Mouse (Mus musculus) gastrocnemius, postnatal 25 days (tissue): ENCODE data around the gene Slc44a4. TPM values are rescaled to one million over a fixed set of nuclear protein-coding genes. Genes with fewer than 3 reads are reported as not detected.
A peak's percentile ranks its signal among the peaks of the same experiment; 100 is the strongest.
"Not testable (repeated sequence)": the region's sequence is repeated elsewhere in the genome, so short reads cannot be mapped to it uniquely, and the experiment has no call there.

ENCODE experiments used
- DNase-seq: peaks from one replicate; pipeline ENCODE4 v3.0.0; 2022
- total RNA-seq, 2 experiments: library from RNA; stranded (reverse); gene quantifications; 1 replicate in 1 of 2; 2 replicates in 1 of 2; pipeline ENCODE4 v1.2.3; 2021

The Slc44a4 gene
- total RNA-seq, 2 experiments from 2014 or later = not detected

DNA sequence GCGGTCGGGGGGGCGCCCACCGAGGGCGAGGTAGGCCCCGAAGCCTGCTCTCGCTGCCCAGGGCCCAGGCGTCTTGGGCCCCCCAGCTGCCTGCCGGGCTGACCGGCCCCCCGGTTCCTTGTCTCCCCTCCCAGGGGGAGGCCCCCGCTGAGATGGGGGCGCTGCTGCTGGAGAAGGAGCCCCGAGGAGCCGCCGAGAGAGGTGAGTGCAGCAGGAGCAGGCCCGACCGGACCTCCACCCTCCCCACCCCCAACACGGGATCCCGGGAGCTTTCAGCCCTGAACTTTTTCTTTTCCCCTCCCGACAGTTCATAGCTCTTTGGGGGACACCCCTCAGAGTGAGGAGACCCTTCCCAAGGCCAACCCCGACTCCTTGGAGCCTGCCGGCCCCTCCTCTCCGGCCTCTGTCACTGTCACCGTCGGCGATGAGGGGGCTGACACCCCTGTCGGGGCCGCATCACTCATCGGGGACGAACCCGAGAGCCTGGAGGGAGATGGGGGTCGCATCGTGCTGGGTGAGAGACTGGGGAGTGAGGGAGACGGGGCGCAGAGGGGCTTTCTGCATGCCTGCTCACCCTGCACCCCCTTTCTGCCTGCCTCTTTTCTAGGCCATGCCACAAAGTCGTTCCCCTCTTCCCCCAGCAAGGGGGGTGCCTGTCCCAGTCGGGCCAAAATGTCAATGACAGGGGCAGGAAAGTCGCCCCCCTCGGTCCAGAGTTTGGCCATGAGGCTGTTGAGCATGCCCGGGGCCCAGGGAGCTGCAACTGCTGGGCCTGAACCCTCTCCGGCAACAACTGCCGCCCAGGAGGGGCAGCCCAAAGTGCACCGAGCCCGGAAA, 15.0 kb upstream of the Slc44a4 start:
- DNase-seq = peak; percentile 61

- no peak for DNase-seq
Measured at GRCm38 (mm10) chr17:34899890-34900243, 14.4 kb upstream of the Slc44a4 start.

- not testable (repeated sequence) for DNase-seq
Measured at GRCm38 (mm10) chr17:34900826-34901225, 13.4 kb upstream of the Slc44a4 start.

GRCm38 (mm10) chr17:34901948-34902347, 12.3 kb upstream of the Slc44a4 start:
- not testable (repeated sequence) for DNase-seq

DNA sequence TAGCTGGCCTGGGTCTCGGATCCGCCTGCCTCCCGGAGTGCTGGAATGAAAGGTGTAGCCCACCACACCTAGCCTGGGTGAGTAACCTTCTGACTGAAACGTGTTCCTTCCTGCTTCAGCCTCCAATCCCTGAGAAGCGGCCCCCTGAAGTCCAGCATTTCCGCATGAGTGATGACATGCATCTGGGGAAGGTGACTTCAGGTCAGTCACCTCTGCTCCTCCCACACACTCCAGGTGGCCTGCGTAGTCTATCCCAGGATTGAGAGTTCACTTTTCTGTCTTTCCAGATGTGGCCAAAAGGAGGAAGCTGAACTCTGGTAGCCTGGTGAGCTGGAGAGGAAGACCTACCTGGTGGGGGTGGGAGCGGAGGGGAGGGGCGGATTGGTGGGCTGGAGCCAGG, 11.4 kb upstream of the Slc44a4 start:
- no peak for DNase-seq

DNA sequence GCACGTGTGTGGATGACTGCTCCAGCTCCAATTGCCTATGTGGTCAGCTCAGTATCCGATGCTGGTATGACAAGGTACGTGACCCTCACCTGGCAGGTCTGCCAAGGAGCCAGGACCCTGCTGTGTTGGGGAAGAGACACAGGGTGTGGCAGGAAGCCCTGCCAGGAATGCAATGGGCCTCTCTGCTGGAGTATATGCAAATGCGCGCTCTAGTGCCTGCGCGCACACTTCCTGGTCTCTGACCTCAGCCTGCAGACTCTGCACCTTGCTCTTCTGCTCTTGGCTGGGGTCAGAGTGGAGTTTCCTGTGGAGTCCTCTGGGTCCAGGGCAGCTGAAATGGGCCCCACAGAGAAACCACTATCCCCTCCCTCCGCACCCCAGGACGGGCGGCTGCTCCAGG, 3.3 kb upstream of the Slc44a4 start:
- no peak for DNase-seq

DNA sequence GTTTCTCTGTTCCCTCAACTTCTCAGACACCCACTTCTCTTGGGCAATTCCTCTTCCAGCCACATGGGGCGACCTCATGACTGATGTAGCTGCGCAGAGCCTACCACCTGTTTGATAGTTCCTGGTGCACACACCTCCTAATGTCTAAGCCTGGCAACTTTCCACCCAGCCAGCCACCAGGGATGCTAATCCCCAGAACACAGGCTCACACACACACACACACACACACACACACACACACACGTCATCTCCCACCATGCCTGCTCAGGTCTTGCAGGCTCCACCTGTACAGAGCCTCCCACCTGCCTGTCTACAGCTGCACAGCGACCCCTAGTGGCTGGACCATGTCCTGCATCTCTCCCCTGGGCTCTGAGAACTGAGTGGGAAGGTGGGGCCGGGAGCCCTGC, 2.3 kb upstream of the Slc44a4 start:
- peak; percentile 49 for DNase-seq

GRCm38 (mm10) chr17:34915410-34915831, 1.2 kb downstream of the Slc44a4 start:
- DNase-seq = peak; percentile 44

GRCm38 (mm10) chr17:34916316-34916715, 2.0 kb downstream of the Slc44a4 start:
- DNase-seq = peak; percentile 6

- no peak for DNase-seq
Measured at GRCm38 (mm10) chr17:34917188-34917587, 2.9 kb downstream of the Slc44a4 start.

DNA sequence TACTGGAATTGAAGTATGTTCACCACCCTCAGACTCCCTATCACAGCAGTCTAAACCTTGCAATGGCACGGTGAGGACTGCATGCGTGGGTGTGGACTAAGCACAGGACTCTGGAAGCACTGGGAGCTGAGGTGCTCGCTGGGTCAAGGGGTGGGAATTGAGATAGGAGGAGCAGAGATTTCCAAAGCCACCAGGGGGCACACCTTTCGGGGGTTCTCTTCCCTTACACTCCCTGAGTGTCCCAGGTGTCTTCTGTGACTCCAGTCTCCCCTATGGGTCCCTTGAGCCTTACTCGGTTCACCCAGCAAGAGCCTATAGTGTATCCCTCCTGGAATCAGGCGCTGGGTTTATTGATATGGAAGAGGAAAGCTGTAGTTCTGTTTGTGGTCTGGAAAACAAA, 8.7 kb downstream of the Slc44a4 start:
- DNase-seq = no peak

GRCm38 (mm10) chr17:34924258-34924657, 10.0 kb downstream of the Slc44a4 start:
- DNase-seq = no peak

DNA sequence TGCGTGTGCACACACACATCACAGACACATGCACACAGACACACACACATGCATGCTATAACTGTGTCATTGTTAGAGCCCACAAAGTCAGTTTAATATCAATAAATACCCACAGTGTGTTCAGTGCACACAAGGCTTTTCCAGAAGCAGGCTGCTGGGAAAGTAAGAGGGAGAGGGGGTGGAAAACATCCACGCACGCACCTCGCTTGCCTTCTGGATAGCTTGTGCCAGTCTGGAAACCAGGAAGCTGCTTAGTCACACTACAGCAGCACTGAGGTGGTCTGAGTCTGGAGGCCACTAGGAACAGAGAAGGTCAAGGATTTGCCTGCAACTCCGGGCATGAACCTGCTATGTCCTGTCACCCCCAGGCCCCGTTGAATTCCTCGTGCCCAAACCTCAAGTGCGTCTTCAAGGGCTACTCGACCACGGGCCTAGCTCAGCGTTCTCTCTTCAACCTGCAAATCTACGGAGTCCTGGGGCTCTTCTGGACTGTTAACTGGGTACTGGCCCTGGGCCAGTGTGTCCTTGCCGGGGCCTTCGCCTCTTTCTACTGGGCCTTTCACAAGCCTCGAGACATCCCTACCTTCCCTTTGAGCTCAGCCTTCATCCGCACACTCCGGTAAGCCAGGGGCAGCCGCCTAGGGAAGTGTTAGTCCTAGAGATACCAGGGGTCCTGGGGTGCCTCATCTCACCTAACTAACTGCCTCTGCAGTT, 13.2 kb downstream of the Slc44a4 start:
- no peak for DNase-seq

GRCm38 (mm10) chr17:34928841-34929240, 14.6 kb downstream of the Slc44a4 start:
- DNase-seq = no peak

DNA sequence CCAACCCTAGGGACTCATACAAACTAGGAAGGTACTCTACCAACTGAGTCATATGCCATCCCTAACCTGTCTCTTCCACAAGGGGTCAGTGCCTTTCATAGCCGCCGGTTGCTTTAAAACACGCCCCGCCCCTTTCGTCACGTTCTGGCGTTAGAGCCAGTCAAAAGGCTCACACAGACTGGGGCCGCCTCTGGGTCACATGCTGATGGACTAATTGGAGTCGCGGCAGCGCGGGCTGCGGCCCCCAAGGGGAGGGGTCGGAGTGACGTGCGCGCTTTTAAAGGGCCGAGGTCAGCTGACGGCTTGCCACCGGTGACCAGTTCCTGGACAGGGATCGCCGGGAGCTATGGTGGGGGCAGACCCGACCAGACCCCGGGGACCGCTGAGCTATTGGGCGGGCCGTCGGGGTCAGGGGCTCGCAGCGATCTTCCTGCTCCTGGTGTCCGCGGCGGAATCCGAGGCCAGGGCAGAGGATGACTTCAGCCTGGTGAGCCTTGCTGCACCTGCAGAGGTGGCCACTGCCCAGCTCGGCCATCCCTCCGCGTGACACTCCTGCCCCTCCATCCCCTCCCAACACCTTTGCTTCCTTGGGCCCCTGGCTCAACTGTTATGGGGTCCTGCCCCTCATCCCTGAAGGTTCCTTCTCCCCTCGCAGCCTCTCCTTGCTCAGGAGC, 16.9 kb downstream of the Slc44a4 start, which contains the start of gene Neu1:
TSS of gene Neu1 (plus strand) at position 193 of the 674 bp plus-strand sequence.
- peak; percentile 98 for DNase-seq

GRCm38 (mm10) chr17:34931735-34932098, 17.5 kb downstream of the Slc44a4 start:
- no peak for DNase-seq

DNA sequence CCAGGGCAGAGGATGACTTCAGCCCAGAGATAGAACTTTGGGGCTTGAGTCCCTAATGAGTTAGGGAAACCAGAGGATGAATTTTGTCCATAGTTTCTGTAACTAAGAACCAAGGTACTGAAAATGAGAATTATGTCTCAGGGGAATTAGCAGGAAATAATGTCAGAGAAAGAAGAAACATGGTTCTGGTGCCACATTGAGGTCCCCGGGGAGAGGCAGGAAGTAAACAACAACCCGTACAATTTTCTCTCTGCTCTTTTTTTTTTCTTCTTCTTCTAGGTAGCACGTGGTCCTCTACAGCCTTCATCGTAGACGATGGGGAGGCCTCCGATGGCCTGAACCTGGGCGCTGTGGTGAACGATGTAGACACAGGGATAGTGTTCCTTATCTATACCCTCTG, 18.0 kb downstream of the Slc44a4 start:
- DNase-seq = no peak

DNA sequence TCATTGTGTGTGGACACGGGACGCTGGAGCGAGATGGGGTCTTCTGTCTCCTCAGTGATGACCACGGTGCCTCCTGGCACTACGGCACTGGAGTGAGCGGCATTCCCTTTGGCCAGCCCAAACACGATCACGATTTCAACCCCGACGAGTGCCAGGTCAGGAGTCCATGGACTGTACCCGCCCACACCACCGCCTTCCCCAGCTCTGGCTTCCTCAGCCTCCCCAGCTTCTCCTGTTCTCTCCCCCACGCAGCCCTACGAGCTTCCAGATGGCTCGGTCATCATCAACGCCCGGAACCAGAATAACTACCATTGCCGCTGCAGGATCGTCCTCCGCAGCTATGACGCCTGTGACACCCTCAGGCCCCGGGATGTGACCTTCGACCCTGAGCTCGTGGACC, 19.8 kb downstream of the Slc44a4 start:
- DNase-seq = no peak

DNA sequence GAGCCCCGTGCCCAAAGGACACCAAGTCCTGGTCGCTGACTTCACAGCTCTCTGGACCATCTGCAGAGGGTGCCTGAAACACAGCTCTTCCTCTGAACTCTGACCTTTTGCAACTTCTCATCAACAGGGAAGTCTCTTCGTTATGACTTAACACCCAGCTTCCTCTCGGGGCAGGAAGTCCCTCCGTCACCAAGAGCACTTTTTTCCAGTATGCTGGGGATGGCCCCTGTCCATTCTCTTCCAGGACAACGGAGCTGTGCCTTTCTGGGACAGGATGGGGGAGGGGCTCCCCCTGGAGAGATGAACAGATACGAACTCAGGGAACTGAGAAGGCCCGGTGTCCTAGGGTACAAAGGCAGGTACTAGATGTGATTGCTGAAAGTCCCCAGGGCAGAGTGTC, 20.6 kb downstream of the Slc44a4 start:
- no peak for DNase-seq

DNA sequence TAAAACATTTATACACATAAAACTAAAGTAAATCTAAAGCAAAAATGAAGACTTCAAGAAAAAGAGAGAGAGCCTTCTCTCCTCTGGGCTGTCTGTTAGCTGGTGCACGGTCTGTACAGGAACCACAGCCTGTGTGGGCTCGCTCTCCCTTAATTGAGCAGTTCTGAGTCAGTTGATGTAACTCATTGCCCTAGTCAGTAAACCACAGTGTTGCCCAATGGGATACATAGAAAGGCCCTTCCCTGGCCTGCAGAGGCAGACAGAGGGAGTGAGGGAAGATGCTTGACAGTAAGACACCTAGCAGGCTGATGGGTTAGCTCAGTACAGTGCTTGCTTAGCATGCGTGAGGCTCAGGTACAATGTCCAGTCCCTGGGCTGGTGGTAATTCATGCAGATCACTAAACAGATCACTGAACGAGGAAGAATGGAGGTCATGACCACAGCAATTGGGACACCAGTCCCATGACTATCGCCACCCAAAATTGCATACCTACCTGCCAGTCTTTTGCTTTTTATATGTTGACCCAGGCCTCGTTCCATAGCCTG, 23.8 kb downstream of the Slc44a4 start:
- DNase-seq = no peak

DNA sequence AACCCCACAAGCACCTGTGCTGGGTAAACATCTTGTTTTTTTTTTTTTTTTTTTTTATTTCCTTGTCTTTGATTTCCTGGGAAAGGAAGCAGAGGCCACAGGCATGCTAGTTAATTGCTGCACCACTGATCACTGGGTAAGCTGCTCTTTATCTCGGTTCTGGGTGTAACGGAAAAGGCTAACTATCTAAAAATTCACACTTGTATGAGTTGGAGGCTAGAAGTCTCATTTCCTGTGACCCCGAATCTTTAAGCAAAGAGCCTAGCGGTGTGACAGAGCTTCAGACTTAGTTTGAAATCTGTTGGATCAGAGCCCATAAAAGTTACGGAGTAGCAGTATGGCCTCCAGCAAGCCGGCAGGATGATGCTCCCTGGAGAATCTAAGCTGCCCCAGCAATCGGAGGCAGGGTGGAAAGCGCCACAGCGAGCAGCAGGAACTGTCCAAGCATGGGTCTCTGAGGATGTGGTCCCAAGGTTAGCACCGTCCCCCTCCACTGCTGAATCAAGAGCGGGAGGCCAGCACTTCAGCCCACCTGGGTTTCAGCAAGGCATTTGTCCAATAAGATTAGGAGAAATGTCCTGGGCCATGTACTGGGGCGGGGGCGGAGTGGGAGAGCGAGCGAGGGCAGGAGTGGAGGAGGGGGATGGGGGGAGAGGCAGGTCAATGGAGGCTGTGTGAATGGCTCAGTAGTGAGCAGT, 27.2 kb downstream of the Slc44a4 start:
- DNase-seq = no peak
